Mouse (Mus musculus): ENCODE measurements around the gene Cyb561d1. TPM values are rescaled to one million over a fixed set of nuclear protein-coding genes. Genes with fewer than 3 reads are reported as not detected.

Gene Cyb561d1
- polyA plus RNA-seq, 1 experiment from 2014 or later, result 3.8 TPM

- no peaks in the 10 kb centered on the region for H3K9me3 ChIP-seq (replicated peaks)
- H3K4me3 ChIP-seq (replicated peaks), result no peak within 1 kb of the TSS
- H3K36me3 ChIP-seq, result no peaks in the 10 kb centered on the region
- 32% methylated on average over 4 of the region's 4 CpGs for WGBS
- ATAC-seq (replicated peaks; ENCODE audit: low FRiP score), result no peak
- 0 out of 2 replicates have a peak, but pooled peaks cover 2% of the 10 kb centered on the region for H3K27me3 ChIP-seq
- H3K27ac ChIP-seq, result no peak within 1 kb of the TSS
- H3K4me2 ChIP-seq, result no peak within 1 kb of the TSS
- no peak within 1 kb of the TSS for H3K9ac ChIP-seq
- no peaks in the 10 kb centered on the region; the same call in 1 of the 2 replicates for H3K4me1 ChIP-seq
Observed at GRCm38 (mm10) chr3:108154656-108155055, 46.4 kb downstream of the Cyb561d1 start, which contains the start of gene Gpr61. Gpr61 (minus strand) TSS chr3:108154882.

- H3K27ac ChIP-seq, result no peak overlapping the region
- WGBS, result 80% methylated on average over 3 of the region's 3 CpGs
Observed at GRCm38 (mm10) chr3:108152290-108152689, 48.7 kb downstream of the Cyb561d1 start.

GRCm38 (mm10) chr3:108147386-108148235 lies 53.4 kb downstream of the Cyb561d1 start:
- Histone ChIP-seq H3K4me2 (no peak overlapping the region), H3K4me1 (peaks cover 27% of the 10 kb centered on the region), H3K36me3 (peaks cover 7% of the 10 kb centered on the region; the same call in 1 of the 2 replicates), H3K9ac (no peak overlapping the region), H3K27ac (0 out of 2 replicates have a peak overlapping the region, but pooled peaks have one; percentile 7), H3K9me3 (replicated peaks) (no peaks in the 10 kb centered on the region), H3K4me3 (replicated peaks) (no peak overlapping the region), H3K27me3 (no peaks in the 10 kb centered on the region)
- WGBS, result 62% methylated on average over 11 of the region's 11 CpGs
- ATAC-seq (replicated peaks; ENCODE audit: low FRiP score), result 0 out of 2 replicates have a peak, but pooled peaks have one; percentile 37

More at GRCm38 (mm10) chr3:108152290-108152689, 48.7 kb downstream of the Cyb561d1 start:
- peaks cover 4% of the 10 kb centered on the region for H3K4me1 ChIP-seq
- H3K36me3 ChIP-seq, result no peaks in the 10 kb centered on the region
- H3K27me3 ChIP-seq, result no peaks in the 10 kb centered on the region
- no peaks in the 10 kb centered on the region for H3K9me3 ChIP-seq (replicated peaks)
- no peak overlapping the region for H3K9ac ChIP-seq
- ATAC-seq (replicated peaks; ENCODE audit: low FRiP score), result no peak
- H3K4me2 ChIP-seq, result no peak overlapping the region
- H3K4me3 ChIP-seq (replicated peaks), result no peak overlapping the region

GRCm38 (mm10) chr3:108146671-108147070 lies 54.3 kb downstream of the Cyb561d1 start:
- peak overlapping the region; percentile 79 for H3K4me3 ChIP-seq (replicated peaks)

More at GRCm38 (mm10) chr3:108146671-108147070, 54.3 kb downstream of the Cyb561d1 start:
- H3K9ac ChIP-seq, result peak overlapping the region; percentile 83
- H3K9me3 ChIP-seq (replicated peaks), result no peaks in the 10 kb centered on the region
- peaks cover 27% of the 10 kb centered on the region for H3K4me1 ChIP-seq
- H3K36me3 ChIP-seq, result peaks cover 11% of the 10 kb centered on the region; the same call in 1 of the 2 replicates
- ATAC-seq (replicated peaks; ENCODE audit: low FRiP score), result no peak
- H3K4me2 ChIP-seq, result peak overlapping the region; percentile 85
- no peaks in the 10 kb centered on the region for H3K27me3 ChIP-seq
- 61% methylated on average over 5 of the region's 5 CpGs for WGBS
- no peak overlapping the region for H3K27ac ChIP-seq

Other genes with a start within 250 kb of the Cyb561d1 start
- 0.26 and 0.66 TPM in 2 replicates for gene Gstm3, start 231.9 kb downstream of the Cyb561d1 start, polyA plus RNA-seq (2015; fragmentation: Nextera tagmentation; extraction: Ambion mirVana)
- 93.9 and 101 TPM in 2 replicates for gene Gstm2, start 214.8 kb downstream of the Cyb561d1 start, polyA plus RNA-seq (2015; fragmentation: Nextera tagmentation; extraction: Ambion mirVana)
- gene Gstm1, start 183.2 kb downstream of the Cyb561d1 start, polyA plus RNA-seq (2015; fragmentation: Nextera tagmentation; extraction: Ambion mirVana), result 75.6 and 93.6 TPM in 2 replicates
- 15.9 and 18.8 TPM in 2 replicates for gene Gstm4, start 156.3 kb downstream of the Cyb561d1 start, polyA plus RNA-seq (2015; fragmentation: Nextera tagmentation; extraction: Ambion mirVana)
- gene Ampd2, start 114.6 kb downstream of the Cyb561d1 start, polyA plus RNA-seq (2015; fragmentation: Nextera tagmentation; extraction: Ambion mirVana), result 59.3 and 66.2 TPM in 2 replicates
- 0.68 and 1.9 TPM in 2 replicates for gene Gnat2, start 108.4 kb downstream of the Cyb561d1 start, polyA plus RNA-seq (2015; fragmentation: Nextera tagmentation; extraction: Ambion mirVana)
- gene Gnai3, start 55.1 kb downstream of the Cyb561d1 start, polyA plus RNA-seq (2015; fragmentation: Nextera tagmentation; extraction: Ambion mirVana), result 176 TPM in 2 replicates
- gene Gpr61, start 46.3 kb downstream of the Cyb561d1 start, polyA plus RNA-seq (2015; fragmentation: Nextera tagmentation; extraction: Ambion mirVana), result 0.05 and 0.08 TPM in 2 replicates
- gene Amigo1, start 14.9 kb downstream of the Cyb561d1 start, polyA plus RNA-seq (2015; fragmentation: Nextera tagmentation; extraction: Ambion mirVana), result 4.6 and 6.3 TPM in 2 replicates
- 18.1 and 20.3 TPM in 2 replicates for gene Atxn7l2, start 9.7 kb upstream of the Cyb561d1 start, polyA plus RNA-seq (2015; fragmentation: Nextera tagmentation; extraction: Ambion mirVana)
- gene Sypl2, start 25.4 kb upstream of the Cyb561d1 start, polyA plus RNA-seq (2015; fragmentation: Nextera tagmentation; extraction: Ambion mirVana), result 4.4 and 4.9 TPM in 2 replicates
- gene Psma5, start 55.7 kb upstream of the Cyb561d1 start, polyA plus RNA-seq (2015; fragmentation: Nextera tagmentation; extraction: Ambion mirVana), result 296 and 312 TPM in 2 replicates
- 12.1 and 13.1 TPM in 2 replicates for gene Sort1, start 82.9 kb upstream of the Cyb561d1 start, polyA plus RNA-seq (2015; fragmentation: Nextera tagmentation; extraction: Ambion mirVana)
- gene Mybphl, start 163.7 kb upstream of the Cyb561d1 start, polyA plus RNA-seq (2015; fragmentation: Nextera tagmentation; extraction: Ambion mirVana), result not detected in 2 replicates
- gene Psrc1, start 182.6 kb upstream of the Cyb561d1 start, polyA plus RNA-seq (2015; fragmentation: Nextera tagmentation; extraction: Ambion mirVana), result 47.2 and 48.8 TPM in 2 replicates
- 19.3 and 21.6 TPM in 2 replicates for gene Celsr2, start 214.3 kb upstream of the Cyb561d1 start, polyA plus RNA-seq (2015; fragmentation: Nextera tagmentation; extraction: Ambion mirVana)
- gene Sars, start 244.0 kb upstream of the Cyb561d1 start, polyA plus RNA-seq (2015; fragmentation: Nextera tagmentation; extraction: Ambion mirVana), result 126 and 131 TPM in 2 replicates

All from kidney, embryonic 15.5 days (tissue).